Mouse (Mus musculus) brain, embryonic 14.5 days (tissue): ENCODE results near the gene Zfp276. TPM values are rescaled to one million over a fixed set of nuclear protein-coding genes. Genes with fewer than 3 reads are reported as not detected.
"Not testable (repeated sequence)": the region's sequence is repeated elsewhere in the genome, so short reads cannot be mapped to it uniquely, and the experiment has no call there.

ENCODE experiments used
- DNase-seq: peaks from one replicate; pipeline ENCODE4 v3.0.0-alpha.2; 2011; ENCODE audit warnings: low read depth
- CTCF ChIP-seq: fragments of 200-500 bp; IDR thresholded peaks from 2 replicates; pipeline ENCODE4 v1.5.1; 2012; ENCODE audit warnings: inconsistent platforms, mild to moderate bottlenecking, moderate library complexity, borderline replicate concordance; ENCODE audit not compliant: insufficient read depth, insufficient read length; ENCODE audit errors: extremely low read depth
- POLR2A ChIP-seq: fragments of 200-500 bp; IDR thresholded peaks from 2 replicates; pipeline ENCODE4 v1.6.1; 2012; ENCODE audit warnings: mild to moderate bottlenecking, inconsistent platforms, borderline replicate concordance; ENCODE audit not compliant: poor library complexity, insufficient read depth, insufficient read length, severe bottlenecking; ENCODE audit errors: extremely low read depth
- polyA plus RNA-seq: library from polyadenylated mRNA; depleted of rRNA; stranded (reverse); fragments of >200 nt; gene quantifications from 2 replicates; pipeline ENCODE4 v1.2.3, GENCODE M21; 2012

The Zfp276 gene
- polyA plus RNA-seq, 1 experiment: 39.1 TPM

- no peak for DNase-seq
Measured at GRCm38 (mm10) chr8:123255170-123255569, 1.2 kb downstream of the Zfp276 start.

GRCm38 (mm10) chr8:123257114-123257513, 3.1 kb downstream of the Zfp276 start:
- no peak for DNase-seq
- TF ChIP-seq CTCF: no peak
- TF ChIP-seq POLR2A: no peak

More at GRCm38 (mm10) chr8:123255170-123255569, 1.2 kb downstream of the Zfp276 start:
- peak; percentile 5; the same call in 1 of the 2 replicates for TF ChIP-seq CTCF
- TF ChIP-seq POLR2A: no peak

DNA sequence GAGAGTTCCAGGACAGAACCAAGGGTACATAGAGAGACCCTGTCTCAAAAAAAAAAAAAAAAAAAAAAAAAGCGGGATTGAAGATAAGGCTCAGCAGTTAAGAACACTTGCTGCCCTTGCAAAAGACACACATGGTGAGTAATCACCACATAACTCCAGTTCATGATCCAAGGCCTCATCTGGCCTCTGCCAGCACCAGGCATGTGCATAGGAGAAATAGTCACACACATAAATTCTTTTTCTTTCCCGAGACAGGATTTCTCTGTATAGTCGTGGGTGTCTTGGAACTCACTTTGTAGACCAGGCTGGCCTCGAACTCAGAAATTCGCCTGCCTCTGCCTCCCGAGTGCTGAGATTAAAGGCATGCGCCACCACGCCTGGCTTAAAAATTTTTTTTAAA, 3.6 kb downstream of the Zfp276 start:
- DNase-seq: not testable (repeated sequence)

DNA sequence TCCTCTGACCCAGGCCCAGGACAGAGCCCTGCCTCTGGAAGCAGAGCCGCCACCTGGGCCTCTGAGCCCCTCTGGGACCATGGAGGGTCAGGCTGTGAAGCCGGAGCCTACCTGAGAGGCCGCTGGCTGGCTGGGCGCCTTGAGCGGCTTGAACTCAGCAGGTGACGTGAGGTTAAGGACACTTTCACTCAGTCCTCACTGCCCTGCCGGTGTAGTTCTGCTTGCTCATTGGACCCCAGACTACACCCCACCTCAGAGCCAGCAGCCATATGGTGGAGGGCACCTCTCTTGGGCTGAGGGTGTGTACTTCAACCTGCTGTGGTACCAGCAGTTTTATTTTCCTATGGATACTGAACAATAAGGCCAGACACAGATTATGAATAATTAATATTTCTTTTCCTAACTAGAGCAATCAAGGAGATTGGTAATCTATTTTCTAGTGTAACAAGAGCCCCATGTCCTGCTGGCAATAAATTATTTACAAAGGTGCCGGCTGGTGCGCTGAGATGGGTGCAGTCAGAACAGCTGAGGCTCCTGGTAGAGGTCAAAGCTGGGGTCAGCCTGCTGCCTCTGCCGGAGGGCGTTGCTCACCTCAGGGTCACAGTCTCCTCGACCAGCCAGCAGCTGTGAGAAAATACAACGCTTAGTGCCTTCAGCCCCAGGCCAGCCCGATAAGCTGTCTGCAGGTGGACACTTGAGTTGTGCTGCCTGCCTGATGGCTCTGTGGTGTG, 14.1 kb downstream of the Zfp276 start:
- no peak for DNase-seq
- TF ChIP-seq POLR2A (no peak), CTCF (no peak)

- DNase-seq: no peak
Measured at GRCm38 (mm10) chr8:123271147-123271546, 17.2 kb downstream of the Zfp276 start.

GRCm38 (mm10) chr8:123271901-123272300, 17.9 kb downstream of the Zfp276 start:
- no peak for DNase-seq
- TF ChIP-seq CTCF (no peak), POLR2A (no peak)

More at GRCm38 (mm10) chr8:123271147-123271546, 17.2 kb downstream of the Zfp276 start:
- TF ChIP-seq CTCF (no peak), POLR2A (no peak)

DNA sequence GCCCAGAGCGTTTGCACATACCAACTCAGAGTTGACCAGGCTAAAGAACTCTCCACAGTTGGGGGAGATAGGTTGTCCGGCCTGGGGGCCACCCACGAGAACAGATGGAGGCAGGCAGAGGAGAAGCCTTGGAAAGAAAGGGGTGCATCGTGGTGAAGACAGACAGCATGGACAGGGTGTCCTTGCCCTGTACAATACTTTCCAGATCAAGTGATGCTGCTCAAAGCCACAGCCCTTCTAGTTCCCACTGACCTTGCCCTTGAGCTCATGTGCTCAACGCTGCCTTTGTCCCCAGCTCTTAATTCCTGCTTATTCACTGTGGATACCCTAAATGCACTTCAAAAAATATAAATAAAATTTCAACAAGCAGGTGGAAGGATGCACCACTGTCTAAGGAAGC, 20.5 kb downstream of the Zfp276 start:
- DNase-seq: no peak
- no peak for TF ChIP-seq CTCF
- no peak for TF ChIP-seq POLR2A

DNA sequence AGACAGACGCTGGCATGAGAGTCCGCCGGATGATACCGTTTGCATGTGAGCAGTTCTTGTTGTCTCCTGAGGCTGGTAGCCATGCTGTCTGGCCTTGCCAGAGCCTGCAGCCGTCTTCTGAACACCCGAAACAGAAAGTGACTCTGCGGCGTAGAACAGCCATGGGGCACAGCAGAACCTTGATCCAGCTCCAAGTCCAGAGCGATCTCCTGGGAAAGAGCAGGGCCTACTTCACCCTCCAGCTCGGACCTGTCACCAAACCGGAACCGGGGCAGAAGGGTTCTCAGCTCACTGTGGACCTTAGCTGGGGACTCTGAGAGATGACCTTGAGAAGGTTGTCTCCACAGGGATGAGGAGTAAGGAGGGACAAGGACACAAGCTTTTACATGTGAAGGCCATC, 21.1 kb downstream of the Zfp276 start:
- TF ChIP-seq POLR2A: no peak
- no peak for TF ChIP-seq CTCF
- DNase-seq: no peak

DNA sequence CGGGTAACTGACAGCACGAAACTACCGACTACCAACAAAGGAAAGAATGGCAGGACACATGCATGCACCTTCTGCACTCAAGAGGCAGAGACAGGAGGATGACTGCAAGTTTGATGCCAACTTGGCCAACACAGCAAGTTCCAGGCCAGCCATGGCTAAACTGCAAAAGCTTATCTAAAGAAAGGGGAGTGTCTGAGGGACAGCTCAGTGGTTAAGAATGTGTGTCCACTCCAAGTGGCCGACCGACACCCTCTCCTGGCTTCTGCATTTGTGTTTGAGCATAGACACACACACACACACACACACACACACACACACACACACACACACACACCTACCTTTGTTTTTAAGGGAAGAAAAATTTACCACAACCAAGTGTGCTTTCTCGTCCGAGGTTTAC, 24.4 kb downstream of the Zfp276 start:
- no peak for DNase-seq
- no peak for TF ChIP-seq CTCF
- TF ChIP-seq POLR2A: no peak

DNA sequence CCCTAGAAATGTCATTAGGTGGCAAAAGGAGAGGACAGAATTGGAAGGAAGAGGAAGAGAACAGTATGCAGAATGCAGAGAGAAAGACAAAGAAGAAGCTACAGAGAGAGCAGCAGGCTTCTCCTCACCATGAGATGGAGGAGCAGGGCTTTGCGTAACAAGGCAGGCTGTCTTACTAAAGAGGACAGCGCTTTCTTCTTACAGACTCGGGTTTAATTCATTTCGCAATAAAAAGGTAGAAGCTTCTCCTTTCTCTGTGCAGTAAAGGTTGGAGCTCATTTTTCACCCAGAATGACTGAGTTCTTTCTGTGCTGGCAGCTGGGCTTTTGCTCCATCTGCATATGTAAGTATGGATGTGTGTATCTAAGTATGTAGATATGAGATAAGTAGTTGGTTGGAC, 25.8 kb downstream of the Zfp276 start:
- no peak for DNase-seq
- TF ChIP-seq CTCF (no peak), POLR2A (no peak)

GRCm38 (mm10) chr8:123280302-123281094, 26.5 kb downstream of the Zfp276 start:
- DNase-seq: no peak
- TF ChIP-seq CTCF (no peak), POLR2A (no peak)

GRCm38 (mm10) chr8:123282994-123283393, 29.0 kb downstream of the Zfp276 start:
- not testable (repeated sequence) for DNase-seq
